Mouse (Mus musculus): Measurements from ENCODE around the gene Scnn1g. TPM values are rescaled to one million over a fixed set of nuclear protein-coding genes. Genes with fewer than 3 reads are reported as not detected.

Scnn1g gene
- total RNA-seq, 1 experiment from 2014 or later: not detected

Other genes starting within 250 kb of the Scnn1g start
- 8.3 TPM in 2 replicates for gene Usp31, start 27.2 kb upstream of the Scnn1g start, total RNA-seq (2017)
- not detected in 2 replicates for gene Scnn1b, start 130.6 kb downstream of the Scnn1g start, total RNA-seq (2017)
- gene Cog7, start 247.2 kb downstream of the Scnn1g start, total RNA-seq (2017): 12.8 and 14.7 TPM in 2 replicates